Mouse (Mus musculus) forelimb bud, embryonic 11.5 days (tissue): ENCODE data around the gene Dock10.

Source experiments
- DNase-seq: peaks from one replicate; pipeline ENCODE4 v3.0.0-alpha.2; 2012; ENCODE audit warnings: low read depth, low spot score

Gene Dock10

GRCm38 (mm10) chr1:80613395-80614011, 144.8 kb downstream of the Dock10 start:
- no peak for DNase-seq

GRCm38 (mm10) chr1:80607546-80607945, 150.8 kb downstream of the Dock10 start:
- no peak for DNase-seq

- DNase-seq = no peak
Measured at GRCm38 (mm10) chr1:80606131-80606754, 152.1 kb downstream of the Dock10 start.

- DNase-seq = no peak
Measured at GRCm38 (mm10) chr1:80604332-80604731, 154.0 kb downstream of the Dock10 start.

GRCm38 (mm10) chr1:80603081-80603480, 155.2 kb downstream of the Dock10 start:
- DNase-seq = no peak

- no peak for DNase-seq
Measured at GRCm38 (mm10) chr1:80583281-80583680, 175.0 kb downstream of the Dock10 start.

GRCm38 (mm10) chr1:80582186-80582585, 176.1 kb downstream of the Dock10 start:
- no peak for DNase-seq

GRCm38 (mm10) chr1:80576898-80577297, 181.4 kb downstream of the Dock10 start:
- peak; percentile 10 for DNase-seq

- DNase-seq = no peak
Measured at GRCm38 (mm10) chr1:80556446-80556845, 201.9 kb downstream of the Dock10 start.

- no peak for DNase-seq
Measured at GRCm38 (mm10) chr1:80541522-80541921, 216.8 kb downstream of the Dock10 start.

GRCm38 (mm10) chr1:80522197-80522596, 236.1 kb downstream of the Dock10 start:
- DNase-seq = no peak

GRCm38 (mm10) chr1:80520456-80520855, 237.9 kb downstream of the Dock10 start:
- DNase-seq = no peak

GRCm38 (mm10) chr1:80519893-80520292, 238.4 kb downstream of the Dock10 start:
- DNase-seq = no peak

- peak; percentile 27 for DNase-seq
Measured at GRCm38 (mm10) chr1:80515836-80516235, 242.5 kb downstream of the Dock10 start.

- no peak for DNase-seq
Measured at GRCm38 (mm10) chr1:80512210-80512948, 245.9 kb downstream of the Dock10 start.

- DNase-seq = no peak
Measured at GRCm38 (mm10) chr1:80504757-80505156, 253.6 kb downstream of the Dock10 start.

- no peak for DNase-seq
Measured at GRCm38 (mm10) chr1:80504081-80504480, 254.2 kb downstream of the Dock10 start.

- no peak for DNase-seq
Measured at GRCm38 (mm10) chr1:80502456-80503165, 255.7 kb downstream of the Dock10 start.

GRCm38 (mm10) chr1:80499264-80499663, 259.1 kb downstream of the Dock10 start:
- no peak for DNase-seq

- DNase-seq = no peak
Measured at GRCm38 (mm10) chr1:80496360-80496759, 262.0 kb downstream of the Dock10 start.

- no peak for DNase-seq
Measured at GRCm38 (mm10) chr1:80483419-80483818, 274.9 kb downstream of the Dock10 start.

- no peak for DNase-seq
Measured at GRCm38 (mm10) chr1:80474942-80475341, 283.4 kb downstream of the Dock10 start.
